Mouse (Mus musculus): ENCODE results near the gene Sox5. TPM values are rescaled to one million over a fixed set of nuclear protein-coding genes. Genes with fewer than 3 reads are reported as not detected.

Sox5 gene
- polyA plus RNA-seq, 1 experiment from 2014 or later: 17.2 TPM

GRCm38 (mm10) chr6:144584074-144584840 is 197.5 kb downstream of the Sox5 start:
- no peak overlapping the region for H3K4me2 ChIP-seq (ENCODE audit: low read length)
- WGBS: 54% methylated on average over 11 of the region's 11 CpGs

DNA sequence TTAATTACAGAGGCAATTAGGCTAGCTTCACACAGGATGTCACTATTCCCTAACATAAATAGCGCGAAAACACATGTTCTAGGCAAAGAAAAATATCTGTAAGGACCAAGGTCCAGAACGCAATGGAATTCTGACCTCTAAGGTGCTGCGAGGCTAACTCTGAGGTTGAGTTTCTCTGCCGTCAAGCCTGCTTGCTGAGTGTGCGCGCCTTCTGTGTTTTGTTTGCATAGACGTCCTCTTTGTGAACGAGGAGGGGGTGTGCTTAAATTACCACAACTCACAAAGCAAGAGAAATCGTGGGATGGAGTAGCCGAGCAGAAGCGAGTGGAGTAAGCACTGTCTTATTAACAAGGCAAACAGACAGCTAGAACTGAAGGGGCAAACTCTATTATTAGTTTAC is 202.5 kb downstream of the Sox5 start:
- Histone ChIP-seq H3K4me3 (ENCODE audit: low read depth, low read length) (no peak overlapping the region), H3K9me3 (ENCODE audit: control insufficient read depth, low read length) (no peaks in the 10 kb centered on the region), H3K4me1 (replicated peaks; ENCODE audit: control insufficient read depth, insufficient read depth, low read length) (0 out of 2 replicates have a peak, but pooled peaks cover 6% of the 10 kb centered on the region), H3K9ac (ENCODE audit: low read length) (no peak overlapping the region), H3K36me3 (ENCODE audit: control insufficient read depth, insufficient read depth, low read length) (no peaks in the 10 kb centered on the region), H3K27me3 (replicated peaks; ENCODE audit: control insufficient read depth, insufficient read depth, low read length) (no peaks in the 10 kb centered on the region), H3K4me2 (ENCODE audit: low read length) (no peak overlapping the region), H3K27ac (ENCODE audit: low read depth) (no peak overlapping the region)
- 21% methylated on average over 12 of the region's 12 CpGs for WGBS
- DNase-seq (ENCODE audit: low spot score) (no peak), ATAC-seq (replicated peaks; ENCODE audit: low FRiP score, low TSS enrichment, low read depth) (no peak)

More at GRCm38 (mm10) chr6:144584074-144584840, 197.5 kb downstream of the Sox5 start:
- H3K4me1 ChIP-seq (replicated peaks; ENCODE audit: control insufficient read depth, insufficient read depth, low read length): 0 out of 2 replicates have a peak, but pooled peaks cover 3% of the 10 kb centered on the region
- DNase-seq (ENCODE audit: low spot score) (no peak), ATAC-seq (replicated peaks; ENCODE audit: low FRiP score, low TSS enrichment, low read depth) (no peak)
- H3K9me3 ChIP-seq (ENCODE audit: control insufficient read depth, low read length): no peaks in the 10 kb centered on the region
- H3K9ac ChIP-seq (ENCODE audit: low read length): no peak overlapping the region
- H3K36me3 ChIP-seq (ENCODE audit: control insufficient read depth, insufficient read depth, low read length): no peaks in the 10 kb centered on the region
- H3K27me3 ChIP-seq (replicated peaks; ENCODE audit: control insufficient read depth, insufficient read depth, low read length): no peaks in the 10 kb centered on the region
- no peak overlapping the region for H3K27ac ChIP-seq (ENCODE audit: low read depth)
- H3K4me3 ChIP-seq (ENCODE audit: low read depth, low read length): no peak overlapping the region

DNA sequence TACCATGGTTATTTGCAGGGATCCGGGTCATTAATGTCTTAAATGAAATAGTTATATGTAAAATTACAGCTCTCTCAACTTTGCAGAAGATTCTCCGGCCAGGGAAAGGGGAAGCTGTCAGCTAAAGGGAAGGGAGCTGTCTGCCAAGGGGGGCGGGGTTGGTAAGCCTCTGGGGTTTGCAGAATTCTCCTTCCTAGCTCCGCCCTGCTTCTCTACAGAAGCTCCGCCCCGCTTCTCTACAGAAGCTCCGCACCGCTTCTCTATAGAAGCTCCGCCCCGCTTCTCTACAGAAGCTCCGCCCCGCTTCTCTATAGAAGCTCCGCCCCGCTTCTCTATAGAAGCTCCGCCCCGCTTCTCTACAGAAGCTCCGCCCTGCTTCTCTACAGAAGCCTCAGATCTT is 210.9 kb downstream of the Sox5 start:
- no peak overlapping the region for H3K9ac ChIP-seq (ENCODE audit: low read length)
- ATAC-seq (replicated peaks; ENCODE audit: low FRiP score, low TSS enrichment, low read depth) (no peak), DNase-seq (ENCODE audit: low spot score) (no peak)
- 82% methylated on average over 17 of the region's 17 CpGs for WGBS
- no peaks in the 10 kb centered on the region for H3K36me3 ChIP-seq (ENCODE audit: control insufficient read depth, insufficient read depth, low read length)
- H3K27me3 ChIP-seq (replicated peaks; ENCODE audit: control insufficient read depth, insufficient read depth, low read length): no peaks in the 10 kb centered on the region
- no peak overlapping the region for H3K27ac ChIP-seq (ENCODE audit: low read depth)
- H3K4me3 ChIP-seq (ENCODE audit: low read depth, low read length): no peak overlapping the region
- no peaks in the 10 kb centered on the region for H3K9me3 ChIP-seq (ENCODE audit: control insufficient read depth, low read length)
- H3K4me1 ChIP-seq (replicated peaks; ENCODE audit: control insufficient read depth, insufficient read depth, low read length): 0 out of 2 replicates have a peak, but pooled peaks cover 3% of the 10 kb centered on the region
- no peak overlapping the region for H3K4me2 ChIP-seq (ENCODE audit: low read length)

GRCm38 (mm10) chr6:144565827-144566226 is 215.9 kb downstream of the Sox5 start:
- H3K4me3 ChIP-seq (ENCODE audit: low read depth, low read length): no peak overlapping the region
- no peak for ATAC-seq (replicated peaks; ENCODE audit: low FRiP score, low TSS enrichment, low read depth)
- H3K27ac ChIP-seq (ENCODE audit: low read depth): no peak overlapping the region
- H3K27me3 ChIP-seq (replicated peaks; ENCODE audit: control insufficient read depth, insufficient read depth, low read length): no peaks in the 10 kb centered on the region
- no peak overlapping the region for H3K9ac ChIP-seq (ENCODE audit: low read length)
- H3K9me3 ChIP-seq (ENCODE audit: control insufficient read depth, low read length): peaks cover 5% of the 10 kb centered on the region; the same call in 1 of the 2 replicates
- WGBS: 84% methylated on average over 1 of the region's 1 CpGs
- DNase-seq (ENCODE audit: low spot score): no peak
- no peaks in the 10 kb centered on the region for H3K36me3 ChIP-seq (ENCODE audit: control insufficient read depth, insufficient read depth, low read length)
- H3K4me1 ChIP-seq (replicated peaks; ENCODE audit: control insufficient read depth, insufficient read depth, low read length): no peaks in the 10 kb centered on the region
- H3K4me2 ChIP-seq (ENCODE audit: low read length): no peak overlapping the region

- H3K9me3 ChIP-seq (ENCODE audit: control insufficient read depth, low read length): peaks cover 6% of the 10 kb centered on the region; the same call in 1 of the 2 replicates
- WGBS: 82% methylated on average over 5 of the region's 5 CpGs
Measured at GRCm38 (mm10) chr6:144561718-144562117, 220.1 kb downstream of the Sox5 start.

GRCm38 (mm10) chr6:144560211-144560610 is 221.6 kb downstream of the Sox5 start:
- H3K27ac ChIP-seq (ENCODE audit: low read depth): no peak overlapping the region
- no peaks in the 10 kb centered on the region for H3K27me3 ChIP-seq (replicated peaks; ENCODE audit: control insufficient read depth, insufficient read depth, low read length)
- peaks cover 6% of the 10 kb centered on the region; the same call in 1 of the 2 replicates for H3K9me3 ChIP-seq (ENCODE audit: control insufficient read depth, low read length)
- H3K4me2 ChIP-seq (ENCODE audit: low read length): no peak overlapping the region
- no peaks in the 10 kb centered on the region for H3K4me1 ChIP-seq (replicated peaks; ENCODE audit: control insufficient read depth, insufficient read depth, low read length)
- H3K9ac ChIP-seq (ENCODE audit: low read length): no peak overlapping the region
- DNase-seq (ENCODE audit: low spot score): no peak
- WGBS: 84% methylated on average over 3 of the region's 3 CpGs
- ATAC-seq (replicated peaks; ENCODE audit: low FRiP score, low TSS enrichment, low read depth): no peak
- no peak overlapping the region for H3K4me3 ChIP-seq (ENCODE audit: low read depth, low read length)
- H3K36me3 ChIP-seq (ENCODE audit: control insufficient read depth, insufficient read depth, low read length): no peaks in the 10 kb centered on the region

More at GRCm38 (mm10) chr6:144561718-144562117, 220.1 kb downstream of the Sox5 start:
- Histone ChIP-seq H3K27me3 (replicated peaks; ENCODE audit: control insufficient read depth, insufficient read depth, low read length) (no peaks in the 10 kb centered on the region), H3K4me2 (ENCODE audit: low read length) (no peak overlapping the region), H3K27ac (ENCODE audit: low read depth) (no peak overlapping the region), H3K4me1 (replicated peaks; ENCODE audit: control insufficient read depth, insufficient read depth, low read length) (no peaks in the 10 kb centered on the region), H3K36me3 (ENCODE audit: control insufficient read depth, insufficient read depth, low read length) (no peaks in the 10 kb centered on the region), H3K9ac (ENCODE audit: low read length) (no peak overlapping the region), H3K4me3 (ENCODE audit: low read depth, low read length) (no peak overlapping the region)
- DNase-seq (ENCODE audit: low spot score) (no peak), ATAC-seq (replicated peaks; ENCODE audit: low FRiP score, low TSS enrichment, low read depth) (no peak)

GRCm38 (mm10) chr6:144553476-144553875 is 228.3 kb downstream of the Sox5 start:
- Histone ChIP-seq H3K4me1 (replicated peaks; ENCODE audit: control insufficient read depth, insufficient read depth, low read length) (no peaks in the 10 kb centered on the region), H3K4me2 (ENCODE audit: low read length) (no peak overlapping the region), H3K9me3 (ENCODE audit: control insufficient read depth, low read length) (no peaks in the 10 kb centered on the region), H3K36me3 (ENCODE audit: control insufficient read depth, insufficient read depth, low read length) (no peaks in the 10 kb centered on the region), H3K27ac (ENCODE audit: low read depth) (no peak overlapping the region), H3K9ac (ENCODE audit: low read length) (no peak overlapping the region), H3K4me3 (ENCODE audit: low read depth, low read length) (no peak overlapping the region), H3K27me3 (replicated peaks; ENCODE audit: control insufficient read depth, insufficient read depth, low read length) (no peaks in the 10 kb centered on the region)
- ATAC-seq (replicated peaks; ENCODE audit: low FRiP score, low TSS enrichment, low read depth) (no peak), DNase-seq (ENCODE audit: low spot score) (no peak)
- WGBS: 72% methylated on average over 6 of the region's 6 CpGs

DNA sequence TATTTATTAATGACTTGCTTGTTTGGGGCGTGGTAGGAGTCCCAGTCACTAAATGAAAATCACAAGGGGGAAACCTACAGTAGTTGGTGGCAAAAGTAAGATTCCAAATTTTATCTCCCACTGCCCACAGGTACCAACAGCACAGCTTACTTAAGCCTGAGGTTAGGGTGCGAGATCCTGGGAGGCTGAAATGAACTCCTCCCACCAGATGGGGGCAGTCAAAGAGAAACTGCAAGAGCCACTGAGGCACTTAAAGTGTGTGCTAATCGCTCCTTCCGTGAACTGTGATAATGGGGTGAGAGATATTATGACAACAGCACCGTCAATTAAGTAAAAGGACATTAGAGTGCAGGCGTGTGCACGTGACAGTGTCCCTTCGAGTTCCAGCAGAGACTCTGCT is 232.8 kb downstream of the Sox5 start:
- 93% methylated on average over 8 of the region's 8 CpGs for WGBS
- no peak overlapping the region for H3K4me3 ChIP-seq (ENCODE audit: low read depth, low read length)
- H3K4me1 ChIP-seq (replicated peaks; ENCODE audit: control insufficient read depth, insufficient read depth, low read length): no peaks in the 10 kb centered on the region
- no peak overlapping the region for H3K27ac ChIP-seq (ENCODE audit: low read depth)
- no peak overlapping the region for H3K9ac ChIP-seq (ENCODE audit: low read length)
- ATAC-seq (replicated peaks; ENCODE audit: low FRiP score, low TSS enrichment, low read depth) (no peak), DNase-seq (ENCODE audit: low spot score) (no peak)
- no peaks in the 10 kb centered on the region for H3K36me3 ChIP-seq (ENCODE audit: control insufficient read depth, insufficient read depth, low read length)
- H3K4me2 ChIP-seq (ENCODE audit: low read length): no peak overlapping the region
- no peaks in the 10 kb centered on the region for H3K27me3 ChIP-seq (replicated peaks; ENCODE audit: control insufficient read depth, insufficient read depth, low read length)
- H3K9me3 ChIP-seq (ENCODE audit: control insufficient read depth, low read length): no peaks in the 10 kb centered on the region

DNA sequence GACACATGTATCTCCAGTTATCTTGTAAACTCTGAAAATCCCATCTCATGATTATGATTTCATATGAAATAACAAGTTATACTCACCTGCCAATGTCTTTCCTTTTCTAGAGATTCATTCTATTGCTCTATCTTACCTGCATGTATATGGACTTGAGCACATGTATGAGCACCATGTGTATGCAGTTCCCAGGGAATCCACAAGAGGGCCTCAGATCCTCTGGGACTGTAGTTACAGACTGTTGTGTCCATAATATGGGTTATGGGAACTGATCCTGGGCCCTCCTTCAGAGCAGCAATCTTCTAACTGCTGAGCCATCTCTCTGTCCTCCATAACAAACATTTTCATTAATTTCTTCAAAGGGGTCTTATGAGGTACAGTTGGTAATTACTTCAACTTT is 234.6 kb downstream of the Sox5 start:
- Histone ChIP-seq H3K9ac (ENCODE audit: low read length) (no peak overlapping the region), H3K4me2 (ENCODE audit: low read length) (no peak overlapping the region), H3K36me3 (ENCODE audit: control insufficient read depth, insufficient read depth, low read length) (no peaks in the 10 kb centered on the region), H3K27ac (ENCODE audit: low read depth) (no peak overlapping the region), H3K4me1 (replicated peaks; ENCODE audit: control insufficient read depth, insufficient read depth, low read length) (no peaks in the 10 kb centered on the region; the same call in 1 of the 2 replicates), H3K27me3 (replicated peaks; ENCODE audit: control insufficient read depth, insufficient read depth, low read length) (no peaks in the 10 kb centered on the region), H3K9me3 (ENCODE audit: control insufficient read depth, low read length) (no peaks in the 10 kb centered on the region), H3K4me3 (ENCODE audit: low read depth, low read length) (no peak overlapping the region)
- ATAC-seq (replicated peaks; ENCODE audit: low FRiP score, low TSS enrichment, low read depth) (no peak), DNase-seq (ENCODE audit: low spot score) (no peak)

Measured in intestine, embryonic 14.5 days (tissue).